Mouse (Mus musculus): ENCODE results near the gene Ppm1h.

GRCm38 (mm10) chr10:122988372-122988771, 309.8 kb downstream of the Ppm1h start:
- no peak for TF ChIP-seq MAX (IDR thresholded peaks at IDR 0.05; ENCODE audit: low read depth)
- TF ChIP-seq POLR2A (IDR thresholded peaks at IDR 0.05; ENCODE audit: insufficient read length, low read depth): no peak
- TF ChIP-seq E2F4 (IDR thresholded peaks at IDR 0.05; ENCODE audit: insufficient read depth): no peak
- no peak for TF ChIP-seq TCF12 (IDR thresholded peaks at IDR 0.05; ENCODE audit: insufficient read depth, poor library complexity, severe bottlenecking)
- TF ChIP-seq POLR2AphosphoS2 (IDR thresholded peaks at IDR 0.05; ENCODE audit: insufficient read length, low read depth): no peak
- TF ChIP-seq REST (IDR thresholded peaks at IDR 0.05; ENCODE audit: insufficient read depth, insufficient read length): no peak
- TF ChIP-seq USF1 (IDR thresholded peaks at IDR 0.05; ENCODE audit: low read depth): peak; percentile 85
- TF ChIP-seq MYOG (IDR thresholded peaks at IDR 0.05; ENCODE audit: control insufficient read depth in 1 of 3, insufficient read depth in 1 of 3, insufficient read length in 2 of 3, low read depth in 2 of 3): no peak

Data from myocyte (in vitro differentiated cells).